Mouse (Mus musculus): ENCODE results near the gene Suco.

DNA sequence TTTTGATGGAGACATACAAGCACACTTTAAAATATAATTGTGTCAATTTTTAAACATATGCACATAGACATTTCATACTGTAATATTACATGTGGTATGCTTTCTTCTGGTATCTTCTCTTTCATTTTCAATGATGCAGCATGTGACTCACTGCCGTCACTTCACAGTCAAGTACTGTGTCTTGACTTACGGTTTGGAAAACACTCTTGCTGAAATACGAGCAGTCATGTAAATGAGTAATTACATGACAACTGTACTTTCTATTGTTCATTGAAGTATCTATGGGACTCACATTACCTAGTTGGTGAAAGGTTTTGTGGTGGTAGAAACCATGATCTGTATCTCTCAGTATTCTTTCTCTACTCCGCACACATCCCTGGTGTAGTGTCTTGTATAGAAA is 30.6 kb upstream of the Suco start:
- TF ChIP-seq CTCF (IDR thresholded peaks at IDR 0.05; ENCODE audit: insufficient read depth, low read depth, low read length) (no peak), POLR2A (IDR thresholded peaks at IDR 0.05; ENCODE audit: insufficient read depth, low read depth, low read length) (no peak)
